Mouse (Mus musculus): ENCODE measurements at regions not wholly inside any gene's neighbourhood (a gene's known extent, or its start where the extent isn't known, plus 50 kb on each side); places are given as distances from the start of the nearest gene placed in this dataset.

GRCm38 (mm10) chr8:34495974-34496373 lies 384.4 kb upstream of the Gm10131 start:
- DNase-seq (ENCODE audit: low spot score), result no peak
- H3K9me3 ChIP-seq (ENCODE audit: control insufficient read depth, low read length), result no peaks in the 10 kb centered on the region
- no peak overlapping the region for H3K9ac ChIP-seq (ENCODE audit: low read depth, low read length)
- H3K4me1 ChIP-seq (replicated peaks; ENCODE audit: control insufficient read depth, insufficient read depth, low read length), result no peaks in the 10 kb centered on the region
- no peak overlapping the region for H3K27ac ChIP-seq (ENCODE audit: low read depth, low read length)
- no peaks in the 10 kb centered on the region for H3K36me3 ChIP-seq (ENCODE audit: control insufficient read depth, insufficient read depth, low read length)
- H3K27me3 ChIP-seq (replicated peaks; ENCODE audit: control insufficient read depth, insufficient read depth, low read length), result no peaks in the 10 kb centered on the region
- no peak overlapping the region for H3K4me3 ChIP-seq (ENCODE audit: low read depth, low read length)
- no peak for ATAC-seq (replicated peaks; ENCODE audit: low FRiP score)
- H3K4me2 ChIP-seq, result no peak overlapping the region
- WGBS, result 77% methylated on average over 4 of the region's 4 CpGs

- 54% methylated on average over 7 of the region's 7 CpGs for WGBS
- H3K27me3 ChIP-seq (replicated peaks; ENCODE audit: control insufficient read depth, insufficient read depth, low read length), result no peaks in the 10 kb centered on the region
- H3K4me2 ChIP-seq, result no peak overlapping the region
- H3K27ac ChIP-seq (ENCODE audit: low read depth, low read length), result no peak overlapping the region
- H3K9ac ChIP-seq (ENCODE audit: low read depth, low read length), result no peak overlapping the region
- no peaks in the 10 kb centered on the region for H3K9me3 ChIP-seq (ENCODE audit: control insufficient read depth, low read length)
- no peak overlapping the region for H3K4me3 ChIP-seq (ENCODE audit: low read depth, low read length)
- no peaks in the 10 kb centered on the region for H3K4me1 ChIP-seq (replicated peaks; ENCODE audit: control insufficient read depth, insufficient read depth, low read length)
- DNase-seq (ENCODE audit: low spot score) (no peak), ATAC-seq (replicated peaks; ENCODE audit: low FRiP score) (no peak)
- H3K36me3 ChIP-seq (ENCODE audit: control insufficient read depth, insufficient read depth, low read length), result no peaks in the 10 kb centered on the region
Observed at GRCm38 (mm10) chr8:34488746-34489400, 377.3 kb upstream of the Gm10131 start.

GRCm38 (mm10) chr8:34486433-34487096 lies 375.0 kb upstream of the Gm10131 start:
- Histone ChIP-seq H3K4me2 (no peak overlapping the region), H3K9me3 (ENCODE audit: control insufficient read depth, low read length) (no peaks in the 10 kb centered on the region), H3K9ac (ENCODE audit: low read depth, low read length) (no peak overlapping the region), H3K27me3 (replicated peaks; ENCODE audit: control insufficient read depth, insufficient read depth, low read length) (no peaks in the 10 kb centered on the region), H3K4me3 (ENCODE audit: low read depth, low read length) (no peak overlapping the region), H3K27ac (ENCODE audit: low read depth, low read length) (no peak overlapping the region), H3K36me3 (ENCODE audit: control insufficient read depth, insufficient read depth, low read length) (no peaks in the 10 kb centered on the region), H3K4me1 (replicated peaks; ENCODE audit: control insufficient read depth, insufficient read depth, low read length) (no peaks in the 10 kb centered on the region)
- DNase-seq (ENCODE audit: low spot score) (no peak), ATAC-seq (replicated peaks; ENCODE audit: low FRiP score) (no peak)
- WGBS, result 69% methylated on average over 17 of the region's 17 CpGs

GRCm38 (mm10) chr8:34485905-34486304 lies 374.4 kb upstream of the Gm10131 start:
- no peak overlapping the region for H3K9ac ChIP-seq (ENCODE audit: low read depth, low read length)
- no peak overlapping the region for H3K27ac ChIP-seq (ENCODE audit: low read depth, low read length)
- no peak overlapping the region for H3K4me3 ChIP-seq (ENCODE audit: low read depth, low read length)
- DNase-seq (ENCODE audit: low spot score), result no peak
- ATAC-seq (replicated peaks; ENCODE audit: low FRiP score), result no peak
- no peak overlapping the region for H3K4me2 ChIP-seq
- H3K4me1 ChIP-seq (replicated peaks; ENCODE audit: control insufficient read depth, insufficient read depth, low read length), result no peaks in the 10 kb centered on the region
- no peaks in the 10 kb centered on the region for H3K27me3 ChIP-seq (replicated peaks; ENCODE audit: control insufficient read depth, insufficient read depth, low read length)
- no peaks in the 10 kb centered on the region for H3K9me3 ChIP-seq (ENCODE audit: control insufficient read depth, low read length)
- WGBS, result 80% methylated on average over 9 of the region's 9 CpGs
- no peaks in the 10 kb centered on the region for H3K36me3 ChIP-seq (ENCODE audit: control insufficient read depth, insufficient read depth, low read length)

GRCm38 (mm10) chr8:34485346-34485745 lies 373.8 kb upstream of the Gm10131 start:
- ATAC-seq (replicated peaks; ENCODE audit: low FRiP score) (no peak), DNase-seq (ENCODE audit: low spot score) (no peak)
- no peak overlapping the region for H3K9ac ChIP-seq (ENCODE audit: low read depth, low read length)
- H3K4me3 ChIP-seq (ENCODE audit: low read depth, low read length), result no peak overlapping the region
- H3K36me3 ChIP-seq (ENCODE audit: control insufficient read depth, insufficient read depth, low read length), result no peaks in the 10 kb centered on the region
- no peak overlapping the region for H3K4me2 ChIP-seq
- H3K9me3 ChIP-seq (ENCODE audit: control insufficient read depth, low read length), result no peaks in the 10 kb centered on the region
- H3K4me1 ChIP-seq (replicated peaks; ENCODE audit: control insufficient read depth, insufficient read depth, low read length), result no peaks in the 10 kb centered on the region
- 73% methylated on average over 6 of the region's 6 CpGs for WGBS
- H3K27me3 ChIP-seq (replicated peaks; ENCODE audit: control insufficient read depth, insufficient read depth, low read length), result no peaks in the 10 kb centered on the region
- H3K27ac ChIP-seq (ENCODE audit: low read depth, low read length), result no peak overlapping the region

GRCm38 (mm10) chr8:34484551-34485335 lies 373.2 kb upstream of the Gm10131 start:
- Histone ChIP-seq H3K4me2 (no peak overlapping the region), H3K36me3 (ENCODE audit: control insufficient read depth, insufficient read depth, low read length) (no peaks in the 10 kb centered on the region), H3K27ac (ENCODE audit: low read depth, low read length) (no peak overlapping the region), H3K9ac (ENCODE audit: low read depth, low read length) (no peak overlapping the region), H3K4me3 (ENCODE audit: low read depth, low read length) (no peak overlapping the region), H3K27me3 (replicated peaks; ENCODE audit: control insufficient read depth, insufficient read depth, low read length) (no peaks in the 10 kb centered on the region), H3K4me1 (replicated peaks; ENCODE audit: control insufficient read depth, insufficient read depth, low read length) (no peaks in the 10 kb centered on the region), H3K9me3 (ENCODE audit: control insufficient read depth, low read length) (no peaks in the 10 kb centered on the region)
- DNase-seq (ENCODE audit: low spot score) (no peak), ATAC-seq (replicated peaks; ENCODE audit: low FRiP score) (no peak)
- 61% methylated on average over 6 of the region's 6 CpGs for WGBS

GRCm38 (mm10) chr8:34483212-34483611 lies 371.7 kb upstream of the Gm10131 start:
- H3K36me3 ChIP-seq (ENCODE audit: control insufficient read depth, insufficient read depth, low read length), result no peaks in the 10 kb centered on the region
- no peak for DNase-seq (ENCODE audit: low spot score)
- H3K9me3 ChIP-seq (ENCODE audit: control insufficient read depth, low read length), result no peaks in the 10 kb centered on the region
- H3K27me3 ChIP-seq (replicated peaks; ENCODE audit: control insufficient read depth, insufficient read depth, low read length), result no peaks in the 10 kb centered on the region
- no peak overlapping the region for H3K4me3 ChIP-seq (ENCODE audit: low read depth, low read length)
- H3K9ac ChIP-seq (ENCODE audit: low read depth, low read length), result no peak overlapping the region
- no peak overlapping the region for H3K27ac ChIP-seq (ENCODE audit: low read depth, low read length)
- no peak for ATAC-seq (replicated peaks; ENCODE audit: low FRiP score)
- H3K4me1 ChIP-seq (replicated peaks; ENCODE audit: control insufficient read depth, insufficient read depth, low read length), result no peaks in the 10 kb centered on the region
- no peak overlapping the region for H3K4me2 ChIP-seq
- 64% methylated on average over 4 of the region's 4 CpGs for WGBS

- H3K9me3 ChIP-seq (ENCODE audit: control insufficient read depth, low read length), result no peaks in the 10 kb centered on the region
- H3K4me3 ChIP-seq (ENCODE audit: low read depth, low read length), result no peak overlapping the region
- no peak overlapping the region for H3K4me2 ChIP-seq
- H3K27ac ChIP-seq (ENCODE audit: low read depth, low read length), result no peak overlapping the region
- H3K4me1 ChIP-seq (replicated peaks; ENCODE audit: control insufficient read depth, insufficient read depth, low read length), result no peaks in the 10 kb centered on the region
- H3K27me3 ChIP-seq (replicated peaks; ENCODE audit: control insufficient read depth, insufficient read depth, low read length), result no peaks in the 10 kb centered on the region
- DNase-seq (ENCODE audit: low spot score) (no peak), ATAC-seq (replicated peaks; ENCODE audit: low FRiP score) (no peak)
- no peaks in the 10 kb centered on the region for H3K36me3 ChIP-seq (ENCODE audit: control insufficient read depth, insufficient read depth, low read length)
- H3K9ac ChIP-seq (ENCODE audit: low read depth, low read length), result no peak overlapping the region
- 87% methylated on average over 2 of the region's 2 CpGs for WGBS
Observed at GRCm38 (mm10) chr8:34482676-34483075, 371.1 kb upstream of the Gm10131 start.

All from liver, embryonic 11.5 days (tissue).